Mouse (Mus musculus): ENCODE data around the gene 6430548M08Rik. TPM values are rescaled to one million over a fixed set of nuclear protein-coding genes. Genes with fewer than 3 reads are reported as not detected.

6430548M08Rik gene
- total RNA-seq, 2 experiments from 2014 or later, result 5.0 to 7.3 TPM

DNA sequence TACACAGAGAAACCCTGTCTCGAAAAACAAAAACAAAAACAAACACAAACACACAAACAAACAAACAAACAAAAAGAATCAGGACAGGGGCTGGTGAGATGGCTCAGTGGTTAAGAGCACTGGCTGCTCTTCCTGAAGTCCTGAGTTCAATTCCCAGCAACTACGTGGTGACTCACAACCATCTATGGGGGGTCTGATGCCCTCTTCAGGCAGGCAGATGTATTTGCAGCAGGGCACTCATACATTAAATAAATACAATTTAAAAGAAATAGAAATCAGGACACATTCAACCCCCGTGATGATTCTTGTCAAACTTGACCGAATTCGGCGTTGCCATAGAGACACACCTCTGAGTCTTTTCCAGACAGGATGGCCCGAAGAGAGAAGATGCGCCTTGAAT lies 93.4 kb downstream of the 6430548M08Rik start:
- ATAC-seq (replicated peaks; ENCODE audit: low FRiP score, poor library complexity, severe bottlenecking), result no peak

DNA sequence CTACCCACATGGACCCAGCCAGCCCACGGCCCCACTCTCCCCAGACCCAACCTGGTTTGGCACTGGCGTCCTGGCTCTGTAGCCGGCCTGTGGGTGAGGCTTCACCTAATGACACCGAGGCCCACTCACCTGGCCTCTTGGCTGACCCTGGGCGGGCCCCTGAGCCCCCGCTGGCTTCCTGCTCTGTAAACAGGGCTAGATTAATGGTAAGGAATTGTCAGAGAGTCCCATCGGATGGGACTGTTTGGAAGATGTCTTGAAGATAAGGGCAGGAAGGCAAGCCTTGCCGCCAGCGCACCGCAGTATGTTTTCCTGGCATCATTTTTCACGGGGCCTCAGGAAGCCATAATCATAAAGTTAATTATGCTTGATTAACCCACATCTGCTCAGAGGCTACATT lies 94.2 kb downstream of the 6430548M08Rik start:
- no peak for ATAC-seq (replicated peaks; ENCODE audit: low FRiP score, poor library complexity, severe bottlenecking)

GRCm38 (mm10) chr8:120211345-120211744 lies 97.4 kb downstream of the 6430548M08Rik start:
- no peak for ATAC-seq (replicated peaks; ENCODE audit: low FRiP score, poor library complexity, severe bottlenecking)

DNA sequence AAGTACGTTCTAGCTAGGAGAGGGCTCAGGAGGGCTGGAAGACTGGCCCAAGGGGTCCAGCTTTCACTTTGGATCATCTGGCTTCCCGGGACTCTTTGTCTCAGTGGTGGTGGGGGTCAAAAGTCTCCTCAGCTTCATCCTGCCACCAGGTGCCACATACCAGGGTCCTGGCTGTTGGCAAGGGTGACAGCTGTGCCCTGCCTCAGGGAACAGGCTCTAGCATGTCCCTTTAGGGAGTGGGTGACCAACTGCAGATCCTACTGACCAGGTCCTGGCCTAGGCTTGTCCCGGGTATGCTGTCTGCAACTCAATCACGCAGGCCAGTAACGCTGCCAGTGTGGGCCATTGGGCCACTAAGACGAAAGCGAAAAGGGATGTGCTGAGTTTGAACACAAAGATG lies 98.6 kb downstream of the 6430548M08Rik start:
- ATAC-seq (replicated peaks; ENCODE audit: low FRiP score, poor library complexity, severe bottlenecking), result no peak

DNA sequence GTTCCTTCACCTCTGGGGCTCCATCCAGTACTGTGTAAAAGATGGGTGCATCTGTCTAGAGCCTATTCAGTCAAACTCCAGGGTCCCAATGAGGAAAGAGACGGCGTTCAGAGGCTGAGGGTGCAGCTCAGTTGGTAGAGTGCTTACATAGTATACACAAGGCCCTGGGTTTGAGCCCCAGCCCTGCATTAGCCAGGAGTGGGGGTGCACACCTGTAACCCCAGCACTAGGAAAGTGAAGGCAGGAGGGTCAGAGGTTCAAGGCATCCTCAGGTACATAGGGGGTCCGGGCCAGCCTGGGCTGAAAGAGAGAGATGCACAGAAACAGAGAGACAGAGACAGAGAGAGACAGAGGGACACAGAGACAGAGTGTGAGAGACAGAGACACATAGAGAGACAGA lies 99.3 kb downstream of the 6430548M08Rik start:
- ATAC-seq (replicated peaks; ENCODE audit: low FRiP score, poor library complexity, severe bottlenecking), result no peak

GRCm38 (mm10) chr8:120213939-120214338 lies 100.0 kb downstream of the 6430548M08Rik start:
- no peak for ATAC-seq (replicated peaks; ENCODE audit: low FRiP score, poor library complexity, severe bottlenecking)

Other genes starting within 250 kb of the 6430548M08Rik start
- gene Usp10, start 203.8 kb upstream of the 6430548M08Rik start, total RNA-seq (2015; ENCODE audit: low replicate concordance), result 47.8 and 119 TPM in 2 replicates
- 77.7 and 112 TPM in 2 replicates for gene Usp10, start 203.8 kb upstream of the 6430548M08Rik start, total RNA-seq (2017; ENCODE audit: low replicate concordance)
- 4.2 and 5.0 TPM in 2 replicates for gene Gm20388, start 203.3 kb upstream of the 6430548M08Rik start, total RNA-seq (2015; ENCODE audit: low replicate concordance)
- 7.4 TPM in 1 of 2 replicates, not detected in the other for gene Gm20388, start 203.3 kb upstream of the 6430548M08Rik start, total RNA-seq (2017; ENCODE audit: low replicate concordance)
- 2.2 and 4.6 TPM in 2 replicates for gene Crispld2, start 121.7 kb upstream of the 6430548M08Rik start, total RNA-seq (2015; ENCODE audit: low replicate concordance)
- 1.9 and 2.1 TPM in 2 replicates for gene Crispld2, start 121.7 kb upstream of the 6430548M08Rik start, total RNA-seq (2017; ENCODE audit: low replicate concordance)
- 6.8 and 8.0 TPM in 2 replicates for gene Zdhhc7, start 12.7 kb upstream of the 6430548M08Rik start, total RNA-seq (2015; ENCODE audit: low replicate concordance)
- 9.2 and 9.6 TPM in 2 replicates for gene Zdhhc7, start 12.7 kb upstream of the 6430548M08Rik start, total RNA-seq (2017; ENCODE audit: low replicate concordance)
- gene Fam92b, start 63.3 kb downstream of the 6430548M08Rik start, total RNA-seq (2015; ENCODE audit: low replicate concordance), result not detected in 2 replicates
- not detected in 2 replicates for gene Fam92b, start 63.3 kb downstream of the 6430548M08Rik start, total RNA-seq (2017; ENCODE audit: low replicate concordance)
- 134 and 153 TPM in 2 replicates for gene Gse1, start 114.3 kb downstream of the 6430548M08Rik start, total RNA-seq (2015; ENCODE audit: low replicate concordance)
- gene Gse1, start 114.3 kb downstream of the 6430548M08Rik start, total RNA-seq (2017; ENCODE audit: low replicate concordance), result 105 and 130 TPM in 2 replicates